Mouse (Mus musculus): ENCODE results near the gene Txk.

GRCm38 (mm10) chr5:72647958-72648595, 104.5 kb downstream of the Txk start:
- no peak for TF ChIP-seq CTCF (IDR thresholded peaks at IDR 0.05; ENCODE audit: borderline replicate concordance, extremely low read depth, insufficient read depth, insufficient read length)
- no peak for TF ChIP-seq POLR2A (IDR thresholded peaks at IDR 0.05; ENCODE audit: borderline replicate concordance, extremely low read depth, insufficient read depth, insufficient read length, poor library complexity, severe bottlenecking)
